Mouse (Mus musculus): ENCODE results near the gene Gm12666. TPM values are rescaled to one million over a fixed set of nuclear protein-coding genes. Genes with fewer than 3 reads are reported as not detected.
"Not testable (repeated sequence)": the region's sequence is repeated elsewhere in the genome, so short reads cannot be mapped to it uniquely, and the experiment has no call there.

The Gm12666 gene
- polyA plus RNA-seq (2015; fragmentation: Nextera tagmentation; extraction: Ambion mirVana) = not detected in 2 replicates

DNA sequence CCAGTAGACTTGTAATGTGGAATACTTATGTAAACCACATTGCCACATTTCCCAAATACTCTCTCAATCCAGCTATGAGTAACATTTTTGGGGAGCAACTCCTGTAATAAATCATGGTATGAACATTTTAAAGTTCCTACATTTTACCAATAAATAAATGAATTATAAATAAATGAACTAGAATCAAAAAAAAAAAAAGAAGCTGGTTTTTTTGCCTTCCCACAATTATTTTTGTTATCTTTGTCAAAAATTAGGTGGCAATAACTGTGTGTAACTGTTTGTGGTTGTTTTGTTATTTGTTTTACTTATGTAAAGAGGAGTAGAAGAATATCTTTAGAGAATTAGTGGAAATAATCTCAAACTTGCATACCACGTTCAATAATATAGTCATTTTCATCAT is at the start of gene Gm12666:
Gene Gm12666, minus strand, starts transcription at position 101 of the 400 bp plus-strand sequence.
- H3K27me3 ChIP-seq; H3K4me2 ChIP-seq; H3K27ac ChIP-seq; ATAC-seq (ENCODE audit: borderline replicate concordance, extremely low read depth, low FRiP score, low TSS enrichment); H3K4me3 ChIP-seq; H3K4me1 ChIP-seq; H3K9ac ChIP-seq; H3K36me3 ChIP-seq; H3K9me3 ChIP-seq: not testable (repeated sequence)
- WGBS = 70% methylated on average over 1 of the region's 1 CpGs

DNA sequence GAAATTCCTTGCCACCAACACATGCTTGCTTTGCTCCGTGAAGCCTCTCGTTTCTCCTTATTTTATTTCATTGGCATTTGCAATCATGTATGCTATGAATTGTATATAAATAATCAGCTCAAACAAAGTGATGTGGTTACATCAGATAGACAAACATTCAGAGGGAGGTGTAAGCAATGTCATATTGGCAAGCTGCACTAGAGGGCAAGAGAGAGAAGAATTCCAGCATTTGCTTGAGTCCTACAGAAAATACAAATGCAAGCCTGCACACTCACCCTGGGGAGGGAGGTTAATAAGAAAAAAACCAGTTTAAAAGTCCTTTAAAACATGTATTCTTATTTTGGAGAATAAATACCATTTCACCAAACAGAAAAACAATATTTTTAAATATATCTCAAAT is 34.8 kb upstream of the Gm12666 start:
- H3K4me1 ChIP-seq = no peaks in the 10 kb centered on the region
- H3K9ac ChIP-seq = no peak overlapping the region
- H3K27me3 ChIP-seq = no peaks in the 10 kb centered on the region
- H3K9me3 ChIP-seq = no peaks in the 10 kb centered on the region
- H3K27ac ChIP-seq = no peak overlapping the region
- 68% methylated on average over 2 of the region's 2 CpGs for WGBS
- ATAC-seq (ENCODE audit: borderline replicate concordance, extremely low read depth, low FRiP score, low TSS enrichment) = no peak
- no peak overlapping the region for H3K4me2 ChIP-seq
- H3K36me3 ChIP-seq = no peaks in the 10 kb centered on the region
- no peak overlapping the region for H3K4me3 ChIP-seq

DNA sequence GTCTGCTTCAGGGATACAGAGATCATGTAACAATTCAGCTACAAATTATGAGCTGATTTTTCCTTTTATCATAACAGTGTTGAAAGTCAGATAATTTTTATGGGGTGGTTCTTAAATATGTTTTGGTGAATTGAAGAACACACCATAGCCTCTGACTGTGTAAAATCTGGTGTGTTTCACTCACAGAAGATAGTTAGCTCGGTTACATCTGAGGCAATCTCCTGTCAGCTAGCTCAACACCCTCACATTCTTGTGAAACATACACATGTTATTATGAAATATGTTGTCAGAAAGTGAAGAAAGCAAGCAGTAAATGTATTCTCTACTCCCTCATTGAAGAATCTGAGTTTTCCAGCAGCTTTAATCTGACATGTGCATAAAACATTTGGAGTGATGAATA is 24.7 kb upstream of the Gm12666 start:
- peaks cover 3% of the 10 kb centered on the region; the same call in 1 of the 2 replicates for H3K9me3 ChIP-seq
- no peaks in the 10 kb centered on the region for H3K36me3 ChIP-seq
- no peaks in the 10 kb centered on the region for H3K4me1 ChIP-seq
- H3K4me2 ChIP-seq = no peak overlapping the region
- H3K27ac ChIP-seq = no peak overlapping the region
- ATAC-seq (ENCODE audit: borderline replicate concordance, extremely low read depth, low FRiP score, low TSS enrichment) = peak; percentile 67; the same call in 1 of the 2 replicates
- H3K4me3 ChIP-seq = no peak overlapping the region
- WGBS = 31% methylated on average over 1 of the region's 1 CpGs
- no peaks in the 10 kb centered on the region for H3K27me3 ChIP-seq
- H3K9ac ChIP-seq = no peak overlapping the region

DNA sequence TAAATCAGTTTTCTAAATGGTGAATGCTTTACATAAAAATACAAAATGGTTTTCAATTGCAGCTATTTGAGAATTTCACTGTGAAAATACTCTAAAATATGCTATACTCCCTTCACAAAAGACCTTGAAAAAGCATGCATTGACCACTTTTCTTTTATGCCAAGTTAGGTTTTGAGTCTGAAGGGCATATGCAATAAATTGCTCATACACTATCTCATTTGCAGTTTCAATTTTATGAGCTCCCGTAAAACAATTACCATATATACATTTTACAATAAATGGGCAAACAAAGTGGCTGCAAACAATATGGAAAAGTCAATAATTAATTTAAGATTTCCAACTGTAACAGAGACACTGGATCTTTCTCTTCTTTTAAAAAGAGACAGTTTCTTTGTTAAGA is 38.9 kb downstream of the Gm12666 start:
- Histone ChIP-seq H3K27ac (no peak overlapping the region), H3K9me3 (no peaks in the 10 kb centered on the region), H3K4me1 (no peaks in the 10 kb centered on the region), H3K4me3 (no peak overlapping the region), H3K9ac (no peak overlapping the region), H3K27me3 (no peaks in the 10 kb centered on the region), H3K4me2 (no peak overlapping the region), H3K36me3 (no peaks in the 10 kb centered on the region)
- WGBS = 82% methylated on average over 1 of the region's 1 CpGs
- no peak for ATAC-seq (ENCODE audit: borderline replicate concordance, extremely low read depth, low FRiP score, low TSS enrichment)

- Histone ChIP-seq H3K36me3 (no peaks in the 10 kb centered on the region), H3K4me1 (no peaks in the 10 kb centered on the region), H3K27me3 (no peaks in the 10 kb centered on the region), H3K9me3 (no peaks in the 10 kb centered on the region), H3K9ac (no peak within 1 kb of the TSS), H3K4me2 (no peak within 1 kb of the TSS), H3K27ac (no peak within 1 kb of the TSS), H3K4me3 (no peak within 1 kb of the TSS)
- no peak for ATAC-seq (ENCODE audit: borderline replicate concordance, extremely low read depth, low FRiP score, low TSS enrichment)
Observed at GRCm38 (mm10) chr4:92147134-92147533, 44.4 kb downstream of the Gm12666 start, which contains the start of gene Izumo3. Izumo3 (minus strand) TSS chr4:92147234.

Other genes starting within 250 kb of the Gm12666 start
- gene Izumo3, start 44.5 kb downstream of the Gm12666 start, polyA plus RNA-seq (2015; fragmentation: Nextera tagmentation; extraction: Ambion mirVana) = not detected in 2 replicates

Measured in lung, embryonic 15.5 days (tissue).